Comparison of ENCODE assay signal across 19 mouse cellular contexts in genomic region chr7:96566260-96566659, GRCm38 (mm10).
DNase-seq lines count a peak whose midpoint lies in the region; ATAC-seq lines count a peak whose summit lies in the region.
"Had no signal": no experiment of that assay in that cellular context is flagged by ENCODE, and none has a peak within 500 bp of the region (broad histone marks: within the 10 kb centered on the region; RNA-seq: fewer than 3 reads in every experiment).

No protein-coding gene starts in this region.

- 68% methylated on average over 4 of the region's 4 CpGs for WGBS in forebrain, embryonic 16.5 days
- 95% methylated on average over 4 of the region's 4 CpGs for WGBS in forebrain, embryonic 12.5 days

- H3K4me1 ChIP-seq in forebrain, embryonic 16.5 days (replicated peaks; ENCODE audit: control insufficient read depth, insufficient read depth, low read length), result peaks cover 17% of the 10 kb centered on the region
- peaks cover 11% of the 10 kb centered on the region for H3K4me1 ChIP-seq in forebrain, embryonic 12.5 days
- H3K4me1 ChIP-seq: hindbrain, embryonic 15.5 days; liver, embryonic 15.5 days; megakaryocyte, embryonic 14.5 days had no signal

- no peak overlapping the region for H3K4me3 ChIP-seq in forebrain, embryonic 16.5 days (replicated peaks; ENCODE audit: low read length)
- no peak overlapping the region for H3K4me3 ChIP-seq in forebrain, embryonic 12.5 days (replicated peaks)
- H3K4me3 ChIP-seq: gastrocnemius, adult 2 months; hindbrain, embryonic 15.5 days; liver, embryonic 15.5 days; lung, embryonic 15.5 days; megakaryocyte, embryonic 14.5 days had no signal

- H3K36me3 ChIP-seq in forebrain, embryonic 16.5 days (ENCODE audit: control insufficient read depth, insufficient read depth), result no peaks in the 10 kb centered on the region
- no peaks in the 10 kb centered on the region for H3K36me3 ChIP-seq in forebrain, embryonic 12.5 days (replicated peaks)
- H3K36me3 ChIP-seq: hindbrain, embryonic 15.5 days; liver, embryonic 15.5 days; lung, embryonic 15.5 days had no signal

- H3K27me3 ChIP-seq in forebrain, embryonic 16.5 days (replicated peaks; ENCODE audit: control insufficient read depth, insufficient read depth, low read length), result no peaks in the 10 kb centered on the region
- peaks cover 5% of the 10 kb centered on the region; the same call in 1 of the 2 replicates for H3K27me3 ChIP-seq in forebrain, embryonic 12.5 days
- H3K27me3 ChIP-seq: hindbrain, embryonic 15.5 days; liver, embryonic 15.5 days; lung, embryonic 15.5 days had no signal

- peak overlapping the region; percentile 1; the same call in 1 of the 2 replicates for H3K27ac ChIP-seq in forebrain, embryonic 16.5 days (ENCODE audit: low read length)
- H3K27ac ChIP-seq in forebrain, embryonic 12.5 days, result no peak overlapping the region
- H3K27ac ChIP-seq: gastrocnemius, adult 2 months; hindbrain, embryonic 15.5 days; kidney, postnatal 0 days; liver, embryonic 15.5 days; lung, embryonic 15.5 days had no signal

- intact Hi-C loops in left cerebral cortex, postnatal 25 days (cut with DNase I), result loop anchor here (1.0 kb wide), 1 partner anchor 92 kb away; no protein-coding TSS in a partner anchor

- 0 out of 2 replicates have a peak, but pooled peaks have one; percentile 7 for ATAC-seq in forebrain, embryonic 16.5 days
- no peak for ATAC-seq in forebrain, embryonic 12.5 days (ENCODE audit: low FRiP score)

- no peaks in the 10 kb centered on the region for H3K9me3 ChIP-seq in forebrain, embryonic 16.5 days (ENCODE audit: control insufficient read depth, low read length)
- H3K9me3 ChIP-seq in forebrain, embryonic 12.5 days, result no peaks in the 10 kb centered on the region
- H3K9me3 ChIP-seq: hindbrain, embryonic 15.5 days; liver, embryonic 15.5 days; lung, embryonic 15.5 days; megakaryocyte, embryonic 14.5 days had no signal

- peak; percentile 34 to 62 for DNase-seq in left cerebral cortex, adult 18-20 months (ENCODE audit: low spot score in 2 of 2)
- no peak for DNase-seq in left cerebral cortex, adult 11 months (ENCODE audit: low spot score)
- peak; percentile 83 for DNase-seq in brain, adult 2 months (ENCODE audit: low read depth, low spot score)
- peak; percentile 37 to 87 for DNase-seq in left cerebral cortex, postnatal 25 days (ENCODE audit: low spot score in 2 of 2)
- DNase-seq in kidney, postnatal 25 days, result no peak
- DNase-seq: adrenal gland, adult 2 months; B cell, adult 2 months; embryo, embryonic 11 days; midbrain, embryonic 14.5 days; thymus, adult 2 months; thymus, postnatal 4 days had no signal

- no peak overlapping the region for H3K4me2 ChIP-seq in forebrain, embryonic 16.5 days (ENCODE audit: low read length)
- no peak overlapping the region for H3K4me2 ChIP-seq in forebrain, embryonic 12.5 days
- H3K4me2 ChIP-seq: hindbrain, embryonic 15.5 days; liver, embryonic 15.5 days; lung, embryonic 15.5 days had no signal

- no peak overlapping the region for H3K9ac ChIP-seq in forebrain, embryonic 16.5 days (replicated peaks; ENCODE audit: low read depth, low read length)
- H3K9ac ChIP-seq in forebrain, embryonic 12.5 days, result no peak overlapping the region
- H3K9ac ChIP-seq: hindbrain, embryonic 15.5 days; liver, embryonic 15.5 days; lung, embryonic 15.5 days had no signal

Comparison
In these comparisons a context has a peak if more than half of its experiments do, and no peak if none do; other contexts are left out.
1. DNase-seq: peak in left cerebral cortex, adult 18-20 months (2 of 2), brain, adult 2 months (single experiment) and left cerebral cortex, postnatal 25 days (2 of 2); none in left cerebral cortex, adult 11 months (single experiment) and kidney, postnatal 25 days (0 of 2).